Mouse (Mus musculus): ENCODE results near the gene Gm37240. TPM values are rescaled to one million over a fixed set of nuclear protein-coding genes. Genes with fewer than 3 reads are reported as not detected.
A peak's percentile ranks its signal among the peaks of the same experiment; 100 is the strongest.

The Gm37240 gene
- polyA plus RNA-seq, 1 experiment from 2014 or later: 3.3 TPM

- WGBS: 0% methylated on average over 39 of the region's 76 CpGs
- H3K4me3 ChIP-seq (ENCODE audit: low read depth, low read length): peak within 1 kb of the TSS; percentile 99
- peak within 1 kb of the TSS; percentile 100 for H3K4me2 ChIP-seq (replicated peaks; ENCODE audit: low read depth)
- peak within 1 kb of the TSS; percentile 97 for H3K27ac ChIP-seq (ENCODE audit: low read depth, low read length)
- H3K36me3 ChIP-seq (ENCODE audit: control insufficient read depth, insufficient read depth): no peaks in the 10 kb centered on the region
- no peaks in the 10 kb centered on the region for H3K27me3 ChIP-seq (replicated peaks; ENCODE audit: control insufficient read depth, insufficient read depth, low read length)
- no peaks in the 10 kb centered on the region for H3K9me3 ChIP-seq (ENCODE audit: control insufficient read depth)
- peak; percentile 31 for ATAC-seq
- peak within 1 kb of the TSS; percentile 83 for H3K9ac ChIP-seq (ENCODE audit: low read depth, low read length)
- 0 out of 2 replicates have a peak, but pooled peaks cover 3% of the 10 kb centered on the region for H3K4me1 ChIP-seq (replicated peaks; ENCODE audit: control insufficient read depth, insufficient read depth, low read length)
- TF ChIP-seq CTCF (IDR thresholded peaks at IDR 0.05; ENCODE audit: low read depth): no peak
Measured at GRCm38 (mm10) chr3:84814762-84815381, 1072.4 kb downstream of the Gm37240 start, which contains the start of gene Fbxw7. Gene Fbxw7, plus strand, starts transcription at chr3:84815268.

- Histone ChIP-seq H3K27me3 (replicated peaks; ENCODE audit: control insufficient read depth, insufficient read depth, low read length) (no peaks in the 10 kb centered on the region), H3K27ac (ENCODE audit: low read depth, low read length) (peak overlapping the region; percentile 97), H3K36me3 (ENCODE audit: control insufficient read depth, insufficient read depth) (no peaks in the 10 kb centered on the region), H3K9me3 (ENCODE audit: control insufficient read depth) (no peaks in the 10 kb centered on the region), H3K9ac (ENCODE audit: low read depth, low read length) (peak overlapping the region; percentile 83), H3K4me1 (replicated peaks; ENCODE audit: control insufficient read depth, insufficient read depth, low read length) (0 out of 2 replicates have a peak, but pooled peaks cover 3% of the 10 kb centered on the region), H3K4me2 (replicated peaks; ENCODE audit: low read depth) (peak overlapping the region; percentile 100), H3K4me3 (ENCODE audit: low read depth, low read length) (peak overlapping the region; percentile 99)
- TF ChIP-seq CTCF (IDR thresholded peaks at IDR 0.05; ENCODE audit: low read depth): peak; percentile 2; the same call in 1 of the 2 replicates
- under 1% methylated on average over 57 of the region's 60 CpGs for WGBS
- ATAC-seq: peak; percentile 98
Measured at GRCm38 (mm10) chr3:84814157-84814761, 1073.1 kb downstream of the Gm37240 start.

GRCm38 (mm10) chr3:84813436-84814156 lies 1073.7 kb downstream of the Gm37240 start:
- no peak for TF ChIP-seq CTCF (IDR thresholded peaks at IDR 0.05; ENCODE audit: low read depth)
- Histone ChIP-seq H3K4me3 (ENCODE audit: low read depth, low read length) (peak overlapping the region; percentile 99), H3K27me3 (replicated peaks; ENCODE audit: control insufficient read depth, insufficient read depth, low read length) (no peaks in the 10 kb centered on the region), H3K4me2 (replicated peaks; ENCODE audit: low read depth) (peak overlapping the region; percentile 100), H3K27ac (ENCODE audit: low read depth, low read length) (peak overlapping the region; percentile 93), H3K9ac (ENCODE audit: low read depth, low read length) (peak overlapping the region; percentile 76), H3K4me1 (replicated peaks; ENCODE audit: control insufficient read depth, insufficient read depth, low read length) (0 out of 2 replicates have a peak, but pooled peaks cover 3% of the 10 kb centered on the region), H3K36me3 (ENCODE audit: control insufficient read depth, insufficient read depth) (no peaks in the 10 kb centered on the region), H3K9me3 (ENCODE audit: control insufficient read depth) (no peaks in the 10 kb centered on the region)
- 3% methylated on average over 28 of the region's 29 CpGs for WGBS
- peak; percentile 46 for ATAC-seq

- Histone ChIP-seq H3K9ac (ENCODE audit: low read depth, low read length) (no peak overlapping the region), H3K27ac (ENCODE audit: low read depth, low read length) (no peak overlapping the region), H3K4me3 (ENCODE audit: low read depth, low read length) (no peak overlapping the region), H3K27me3 (replicated peaks; ENCODE audit: control insufficient read depth, insufficient read depth, low read length) (no peaks in the 10 kb centered on the region), H3K9me3 (ENCODE audit: control insufficient read depth) (no peaks in the 10 kb centered on the region), H3K4me2 (replicated peaks; ENCODE audit: low read depth) (no peak overlapping the region), H3K36me3 (ENCODE audit: control insufficient read depth, insufficient read depth) (no peaks in the 10 kb centered on the region), H3K4me1 (replicated peaks; ENCODE audit: control insufficient read depth, insufficient read depth, low read length) (0 out of 2 replicates have a peak, but pooled peaks cover under 1% of the 10 kb centered on the region)
- TF ChIP-seq CTCF (IDR thresholded peaks at IDR 0.05; ENCODE audit: low read depth): no peak
- no peak for ATAC-seq
Measured at GRCm38 (mm10) chr3:84810803-84811202, 1076.5 kb downstream of the Gm37240 start.

- Histone ChIP-seq H3K4me3 (ENCODE audit: low read depth, low read length) (no peak overlapping the region), H3K9me3 (ENCODE audit: control insufficient read depth) (no peaks in the 10 kb centered on the region), H3K27ac (ENCODE audit: low read depth, low read length) (no peak overlapping the region), H3K4me1 (replicated peaks; ENCODE audit: control insufficient read depth, insufficient read depth, low read length) (no peaks in the 10 kb centered on the region), H3K36me3 (ENCODE audit: control insufficient read depth, insufficient read depth) (no peaks in the 10 kb centered on the region), H3K27me3 (replicated peaks; ENCODE audit: control insufficient read depth, insufficient read depth, low read length) (no peaks in the 10 kb centered on the region), H3K9ac (ENCODE audit: low read depth, low read length) (no peak overlapping the region), H3K4me2 (replicated peaks; ENCODE audit: low read depth) (no peak overlapping the region)
- ATAC-seq: no peak
- TF ChIP-seq CTCF (IDR thresholded peaks at IDR 0.05; ENCODE audit: low read depth): no peak
Measured at GRCm38 (mm10) chr3:84808906-84809305, 1078.4 kb downstream of the Gm37240 start.

- Histone ChIP-seq H3K27ac (ENCODE audit: low read depth, low read length) (no peak overlapping the region), H3K4me1 (replicated peaks; ENCODE audit: control insufficient read depth, insufficient read depth, low read length) (no peaks in the 10 kb centered on the region), H3K4me2 (replicated peaks; ENCODE audit: low read depth) (no peak overlapping the region), H3K9me3 (ENCODE audit: control insufficient read depth) (no peaks in the 10 kb centered on the region), H3K4me3 (ENCODE audit: low read depth, low read length) (no peak overlapping the region), H3K27me3 (replicated peaks; ENCODE audit: control insufficient read depth, insufficient read depth, low read length) (no peaks in the 10 kb centered on the region), H3K9ac (ENCODE audit: low read depth, low read length) (no peak overlapping the region), H3K36me3 (ENCODE audit: control insufficient read depth, insufficient read depth) (no peaks in the 10 kb centered on the region)
- ATAC-seq: no peak
- WGBS: 70% methylated on average over 3 of the region's 3 CpGs
- no peak for TF ChIP-seq CTCF (IDR thresholded peaks at IDR 0.05; ENCODE audit: low read depth)
Measured at GRCm38 (mm10) chr3:84807826-84808225, 1079.5 kb downstream of the Gm37240 start.

Measured in intestine, postnatal 0 days (tissue).